Mouse (Mus musculus) CH12.LX (cell line): Measurements from ENCODE around the gene Tbccd1. TPM values are rescaled to one million over a fixed set of nuclear protein-coding genes. Genes with fewer than 3 reads are reported as not detected.

Experiments
- DNase-seq: peaks from one replicate; pipeline ENCODE4 v3.0.0-alpha.2; 2013; ENCODE audit errors: extremely low read depth
- H3K27ac ChIP-seq: 2 replicates; pipeline ENCODE4 v1.5.1; 2012; ENCODE audit warnings: low read depth, mild to moderate bottlenecking, control low read depth, moderate library complexity; ENCODE audit not compliant: insufficient read depth
- H3K27me3 ChIP-seq: replicated peaks from 2 replicates; pipeline ENCODE3; 2012; ENCODE audit warnings: inconsistent platforms
- H3K36me3 ChIP-seq, 2 experiments: replicated peaks in 1 of 2; 2 replicates each; pipeline versions ENCODE3 to v1.6.1; 2012; ENCODE audit warnings: inconsistent platforms in 1 of 2, low read length in 1 of 2, mild to moderate bottlenecking in 1 of 2, mixed read lengths in 1 of 2, moderate library complexity in 1 of 2; ENCODE audit not compliant: control insufficient read depth in 1 of 2, insufficient read depth in 1 of 2
- H3K4me1 ChIP-seq, 2 experiments: 2 replicates each; pipeline ENCODE4 v1.6.1; 2012; ENCODE audit warnings: inconsistent platforms in 1 of 2, moderate library complexity in 1 of 2; ENCODE audit not compliant: insufficient read depth in 2 of 2, control insufficient read depth in 1 of 2
- H3K4me2 ChIP-seq: 2 replicates; pipeline ENCODE4 v1.6.1; 2012; ENCODE audit warnings: low read depth, mild to moderate bottlenecking, control low read depth; ENCODE audit not compliant: poor library complexity, insufficient read depth, severe bottlenecking
- H3K4me3 ChIP-seq, 3 experiments: fragments of 150-350 bp in 1 of 3; sonication (generic) in 1 of 3; replicated peaks in 1 of 3; 2 replicates each; pipeline versions ENCODE3 to v1.5.1; 2011 to 2012; ENCODE audit warnings: low read depth in 2 of 3, low read length in 2 of 3, mild to moderate bottlenecking in 2 of 3, moderate library complexity in 2 of 3, control low read depth in 1 of 3, improper control_type of control experiment in 1 of 3, inconsistent platforms in 1 of 3, mixed read lengths in 1 of 3; ENCODE audit not compliant: poor library complexity in 1 of 3
- H3K79me2 ChIP-seq: replicated peaks from 2 replicates; pipeline ENCODE4 v1.6.1; 2012; ENCODE audit warnings: mild to moderate bottlenecking, moderate library complexity; ENCODE audit not compliant: control insufficient read depth, poor library complexity, insufficient read depth, severe bottlenecking; ENCODE audit errors: extremely low read depth
- H3K9ac ChIP-seq: 2 replicates; pipeline ENCODE4 v1.6.1; 2012; ENCODE audit warnings: low read depth, mild to moderate bottlenecking, control low read depth, moderate library complexity; ENCODE audit not compliant: insufficient read depth
- H3K9me3 ChIP-seq: replicated peaks from 2 replicates; pipeline ENCODE3; 2012; ENCODE audit warnings: low read length, inconsistent platforms, mixed read lengths
- CHD2 ChIP-seq: IDR thresholded peaks from 2 replicates; pipeline ENCODE4 v1.6.1; 2011; ENCODE audit warnings: low read length, improper control_type of control experiment
- CTCF ChIP-seq, 2 experiments: IDR thresholded peaks in 1 of 2; conservative IDR thresholded peaks in 1 of 2; 2 replicates each; pipeline ENCODE4 v1.5.1; 2011 to 2012; ENCODE audit warnings: low read depth in 2 of 2, low read length in 2 of 2, improper control_type of control experiment in 1 of 2, inconsistent platforms in 1 of 2, mild to moderate bottlenecking in 1 of 2, moderate library complexity in 1 of 2
- MAFK ChIP-seq: IDR thresholded peaks from 2 replicates; pipeline ENCODE4 v1.6.1; 2011; ENCODE audit warnings: low read length, improper control_type of control experiment; ENCODE audit not compliant: insufficient replicate concordance
- MXI1 ChIP-seq: IDR thresholded peaks from 2 replicates; pipeline ENCODE4 v1.6.1; 2011; ENCODE audit warnings: mild to moderate bottlenecking, low read depth, low read length, improper control_type of control experiment
- MYC ChIP-seq: IDR thresholded peaks from 2 replicates; pipeline ENCODE4 v1.6.1; 2011; ENCODE audit warnings: low read depth, mild to moderate bottlenecking, improper control_type of control experiment, low read length
- NELFE ChIP-seq: IDR thresholded peaks from 2 replicates; pipeline ENCODE4 v1.6.1; 2011; ENCODE audit warnings: low read depth, low read length, improper control_type of control experiment
- RAD21 ChIP-seq: IDR thresholded peaks from 2 replicates; pipeline ENCODE4 v1.6.1; 2011; ENCODE audit warnings: low read depth, mild to moderate bottlenecking, low read length, improper control_type of control experiment, moderate library complexity
- SMC3 ChIP-seq: IDR thresholded peaks from 2 replicates; pipeline ENCODE4 v1.6.1; 2011; ENCODE audit warnings: low read depth, low read length, improper control_type of control experiment
- TCF12 ChIP-seq: IDR thresholded peaks from 2 replicates; pipeline ENCODE4 v1.6.1; 2014; ENCODE audit warnings: low read depth, mild to moderate bottlenecking, inconsistent platforms, low read length, improper control_type of control experiment
- USF1 ChIP-seq: IDR thresholded peaks from 2 replicates; pipeline ENCODE4 v1.6.1; 2014; ENCODE audit warnings: low read depth, mild to moderate bottlenecking, inconsistent platforms, low read length, improper control_type of control experiment
- ZC3H11A ChIP-seq: IDR thresholded peaks from 2 replicates; pipeline ENCODE4 v1.6.1; 2012; ENCODE audit warnings: low read depth, mild to moderate bottlenecking, inconsistent platforms, low read length, improper control_type of control experiment
- ZMIZ1 ChIP-seq: IDR thresholded peaks from 2 replicates; pipeline ENCODE4 v1.6.1; 2012; ENCODE audit warnings: low read depth, mild to moderate bottlenecking, inconsistent platforms, low read length, improper control_type of control experiment
- dilution Hi-C: fragments of 300-500 bp; cut with MboI; formaldehyde crosslinking; loops from 2 replicates; pipeline ENCODE4 v1.14.3; 2020; ENCODE audit warnings: low sequenced_read_pairs; ENCODE audit not compliant: extremely low pct_unique_long_range_greater_than_20kb, extremely low pct_ligation_motif_present
- in situ Hi-C: fragments of 300-500 bp; cut with MboI; formaldehyde crosslinking; loops from 3 replicates; pipeline ENCODE4 v1.14.3; 2019; ENCODE audit warnings: low sequenced_read_pairs, low pct_ligation_motif_present, low pct_unique_long_range_greater_than_20kb, mixed read lengths
- polyA plus RNA-seq: library from polyadenylated mRNA; unstranded; fragments of >175 nt; gene quantifications from 2 replicates; pipeline ENCODE4 v1.2.1, GENCODE M21; 2012; ENCODE audit warnings: low read depth; ENCODE audit not compliant: insufficient read length
- total RNA-seq, 2 experiments: library from RNA; depleted of rRNA; stranded (reverse); fragments of 300-350 nt in 1 of 2; fragments of >200 nt in 1 of 2; gene quantifications; 2 replicates each; pipeline ENCODE4 v1.2.3; 2012 to 2014

The Tbccd1 gene
- total and polyA plus RNA-seq, 3 experiments = 15.1 to 19.9 (median 16.6) TPM

DNA sequence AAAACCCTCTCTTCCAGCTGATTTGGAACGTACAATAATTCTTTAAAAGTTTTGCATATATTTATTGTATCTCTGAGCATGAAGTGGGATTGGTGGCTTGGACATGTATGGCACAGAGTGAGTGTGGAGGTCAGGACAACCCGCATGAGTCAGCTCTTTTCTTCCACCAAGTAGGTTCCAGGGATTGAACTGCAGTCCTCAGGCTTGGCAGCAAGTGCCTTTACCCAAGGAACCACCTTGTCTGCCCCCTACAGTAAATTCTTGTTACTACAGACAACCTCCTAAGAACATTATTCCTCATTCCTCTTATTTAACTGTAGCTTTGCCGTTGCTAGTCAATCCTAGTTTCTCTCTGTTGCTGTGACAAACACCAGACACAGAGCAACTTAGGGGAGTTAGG lies 90.1 kb downstream of the Tbccd1 start:
- Histone ChIP-seq H3K9me3 (no peaks in the 10 kb centered on the region), H3K4me1 (no peaks in the 10 kb centered on the region), H3K36me3 (no peaks in the 10 kb centered on the region), H3K79me2 (no peaks in the 10 kb centered on the region), H3K27me3 (no peaks in the 10 kb centered on the region), H3K27ac (no peak overlapping the region), H3K9ac (no peak overlapping the region), H3K4me3 (no peak overlapping the region), H3K4me2 (no peak overlapping the region)
- in situ Hi-C loops = no loop called here
- peak; percentile 70 for TF ChIP-seq RAD21
- TF ChIP-seq NELFE = no peak
- TF ChIP-seq CTCF (conservative IDR thresholded peaks at IDR 0.05 in 1 of 2, IDR thresholded peaks at IDR 0.05 in 1 of 2; ENCODE audit: low read depth in 2 of 2, low read length in 2 of 2) = peak; percentile 28 to 68; a peak in 3 of 4 replicates
- peak; percentile 18; the same call in 1 of the 2 replicates for TF ChIP-seq ZC3H11A
- peak; percentile 76 for TF ChIP-seq SMC3
- TF ChIP-seq USF1 = no peak
- TF ChIP-seq MAFK = 0 out of 2 replicates have a peak, but pooled peaks have one; percentile 28
- TF ChIP-seq ZMIZ1 = no peak
- DNase-seq = peak; percentile 44
- dilution Hi-C loops = no loop called here

DNA sequence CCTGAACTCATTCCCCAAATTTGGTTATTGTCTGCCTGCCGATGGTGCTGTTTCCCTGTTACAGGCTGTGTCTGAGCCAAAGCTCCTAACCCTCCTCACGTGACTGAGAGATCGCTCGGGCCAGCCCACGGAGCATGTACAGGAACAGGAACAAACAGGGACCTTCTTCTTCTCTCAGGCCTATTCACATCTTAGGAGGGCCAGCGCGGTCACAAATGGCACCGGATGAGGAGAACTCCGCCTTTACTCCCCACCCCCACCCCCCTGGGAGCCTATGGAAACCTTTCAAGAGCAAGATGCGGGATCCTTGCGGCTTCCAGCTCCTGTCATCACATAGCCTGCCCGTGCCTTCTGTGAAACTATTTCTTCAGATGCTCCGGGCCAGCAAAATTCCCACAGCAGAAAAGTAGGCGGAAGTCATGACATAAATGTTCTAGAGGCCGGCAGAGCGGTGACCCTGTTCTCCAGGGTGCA lies 90.7 kb downstream of the Tbccd1 start:
- no peaks in the 10 kb centered on the region for H3K36me3 ChIP-seq
- no peak for TF ChIP-seq NELFE
- TF ChIP-seq CHD2 = no peak
- no peak for TF ChIP-seq MXI1
- H3K4me1 ChIP-seq = no peaks in the 10 kb centered on the region
- H3K9ac ChIP-seq = no peak overlapping the region
- H3K27ac ChIP-seq = no peak overlapping the region
- no peaks in the 10 kb centered on the region for H3K9me3 ChIP-seq
- no peaks in the 10 kb centered on the region for H3K27me3 ChIP-seq
- no peaks in the 10 kb centered on the region for H3K79me2 ChIP-seq
- in situ Hi-C loops = no loop called here
- no peak for DNase-seq
- H3K4me2 ChIP-seq = no peak overlapping the region
- H3K4me3 ChIP-seq = no peak overlapping the region
- dilution Hi-C loops = no loop called here

DNA sequence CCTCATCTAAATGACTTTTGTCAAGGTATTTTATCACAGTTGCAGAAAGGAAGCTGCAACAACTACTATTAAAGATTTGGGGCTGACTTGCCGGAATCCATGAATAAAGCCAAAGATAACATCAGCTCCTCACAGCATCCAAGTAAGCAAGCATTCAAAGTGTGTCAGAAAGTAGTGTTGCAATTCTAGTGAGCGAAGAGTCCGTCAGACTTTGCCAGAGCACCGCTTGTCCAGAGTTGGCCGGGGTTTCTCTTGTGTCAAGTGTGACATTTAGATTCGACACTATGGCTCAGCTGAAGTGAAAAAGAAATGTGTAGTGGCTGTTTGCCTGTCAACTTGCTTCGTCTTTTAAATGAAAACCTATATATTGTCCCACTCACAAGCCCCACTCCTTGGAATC lies 91.9 kb downstream of the Tbccd1 start:
- TF ChIP-seq MYC (no peak), NELFE (no peak), SMC3 (no peak), TCF12 (no peak)
- no peaks in the 10 kb centered on the region for H3K4me1 ChIP-seq
- in situ Hi-C loops = no loop called here
- H3K27me3 ChIP-seq = no peaks in the 10 kb centered on the region
- DNase-seq = no peak
- H3K4me2 ChIP-seq = no peak overlapping the region
- dilution Hi-C loops = no loop called here
- no peaks in the 10 kb centered on the region for H3K36me3 ChIP-seq
- H3K9ac ChIP-seq = no peak overlapping the region
- H3K27ac ChIP-seq = no peak overlapping the region
- no peaks in the 10 kb centered on the region for H3K79me2 ChIP-seq
- peaks cover 4% of the 10 kb centered on the region for H3K9me3 ChIP-seq
- H3K4me3 ChIP-seq = no peak overlapping the region

Other genes starting within 250 kb of the Tbccd1 start
- gene Dgkg, start 200.4 kb downstream of the Tbccd1 start, total RNA-seq (2012; rRNA removed) = 7.2 and 9.2 TPM in 2 replicates
- 2.3 and 3.0 TPM in 2 replicates for gene Dgkg, start 200.4 kb downstream of the Tbccd1 start, total RNA-seq (2014; rRNA removed)
- 2.0 TPM in 2 replicates for gene Dgkg, start 200.4 kb downstream of the Tbccd1 start, polyA plus RNA-seq
- not detected in 2 replicates for gene Crygs, start 46.1 kb downstream of the Tbccd1 start, total RNA-seq (2012; rRNA removed)
- gene Crygs, start 46.1 kb downstream of the Tbccd1 start, total RNA-seq (2014; rRNA removed) = not detected in 2 replicates
- gene Crygs, start 46.1 kb downstream of the Tbccd1 start, polyA plus RNA-seq = not detected in 2 replicates
- 122 and 209 TPM in 2 replicates for gene Dnajb11, start 176 bp upstream of the Tbccd1 start, total RNA-seq (2012; rRNA removed)
- 129 and 149 TPM in 2 replicates for gene Dnajb11, start 176 bp upstream of the Tbccd1 start, total RNA-seq (2014; rRNA removed)
- gene Dnajb11, start 176 bp upstream of the Tbccd1 start, polyA plus RNA-seq = 206 and 241 TPM in 2 replicates
- gene Ahsg, start 33.6 kb upstream of the Tbccd1 start, total RNA-seq (2012; rRNA removed) = not detected in 2 replicates
- gene Ahsg, start 33.6 kb upstream of the Tbccd1 start, total RNA-seq (2014; rRNA removed) = not detected in 2 replicates
- 0.25 and 0.43 TPM in 2 replicates for gene Ahsg, start 33.6 kb upstream of the Tbccd1 start, polyA plus RNA-seq
- 0.25 and 0.42 TPM in 2 replicates for gene Fetub, start 60.7 kb upstream of the Tbccd1 start, total RNA-seq (2012; rRNA removed)
- gene Fetub, start 60.7 kb upstream of the Tbccd1 start, total RNA-seq (2014; rRNA removed) = 1.0 and 1.3 TPM in 2 replicates
- 15.5 and 15.8 TPM in 2 replicates for gene Fetub, start 60.7 kb upstream of the Tbccd1 start, polyA plus RNA-seq
- gene Hrg, start 93.4 kb upstream of the Tbccd1 start, total RNA-seq (2012; rRNA removed) = not detected in 2 replicates
- gene Hrg, start 93.4 kb upstream of the Tbccd1 start, total RNA-seq (2014; rRNA removed) = not detected in 2 replicates
- gene Hrg, start 93.4 kb upstream of the Tbccd1 start, polyA plus RNA-seq = not detected in 2 replicates
- gene Kng2, start 171.8 kb upstream of the Tbccd1 start, total RNA-seq (2012; rRNA removed) = not detected in 2 replicates
- gene Kng2, start 171.8 kb upstream of the Tbccd1 start, total RNA-seq (2014; rRNA removed) = not detected in 2 replicates
- gene Kng2, start 171.8 kb upstream of the Tbccd1 start, polyA plus RNA-seq = not detected in 2 replicates
- gene Kng1, start 200.2 kb upstream of the Tbccd1 start, total RNA-seq (2012; rRNA removed) = not detected in 2 replicates
- gene Kng1, start 200.2 kb upstream of the Tbccd1 start, total RNA-seq (2014; rRNA removed) = not detected in 2 replicates
- not detected in 2 replicates for gene Kng1, start 200.2 kb upstream of the Tbccd1 start, polyA plus RNA-seq
- gene Eif4a2, start 249.8 kb upstream of the Tbccd1 start, total RNA-seq (2012; rRNA removed) = 358 and 457 TPM in 2 replicates
- gene Eif4a2, start 249.8 kb upstream of the Tbccd1 start, total RNA-seq (2014; rRNA removed) = 660 and 860 TPM in 2 replicates
- gene Eif4a2, start 249.8 kb upstream of the Tbccd1 start, polyA plus RNA-seq = 475 TPM in 2 replicates